Mouse (Mus musculus): ENCODE measurements at regions not wholly inside any gene's neighbourhood (a gene's known extent, or its start where the extent isn't known, plus 50 kb on each side); places are given as distances from the start of the nearest gene placed in this dataset.

DNA sequence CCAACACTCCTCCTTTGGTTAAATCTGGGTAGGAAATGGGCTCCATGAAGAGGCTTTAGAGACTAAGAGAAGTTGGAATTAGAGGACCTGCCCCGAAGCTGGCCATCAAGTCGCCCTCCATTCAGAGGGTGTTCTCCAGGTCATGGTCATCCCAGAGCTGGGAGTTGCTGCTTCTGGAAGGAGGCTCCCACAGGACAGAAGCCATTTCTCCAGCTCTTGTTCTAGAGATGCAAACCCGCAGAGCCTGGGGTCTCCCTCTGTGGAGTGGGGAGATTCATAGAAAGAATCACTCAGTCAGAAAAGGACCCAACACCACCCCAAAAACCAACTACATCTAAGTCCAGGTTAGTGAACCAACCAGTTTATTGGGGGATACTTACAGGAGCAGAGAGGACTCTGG, 112.2 kb downstream of the CK137956 start:
- Histone ChIP-seq H3K27ac (ENCODE audit: insufficient read depth, low read depth, low read length, poor library complexity, severe bottlenecking) (no peak overlapping the region), H3K4me3 (ENCODE audit: insufficient read depth in 1 of 2, low read depth in 1 of 2, low read length in 2 of 2, poor library complexity in 1 of 2, severe bottlenecking in 1 of 2) (no peak overlapping the region), H3K36me3 (ENCODE audit: control insufficient read depth, insufficient read depth, low read length, poor library complexity, severe bottlenecking) (no peaks in the 10 kb centered on the region), H3K9ac (ENCODE audit: insufficient read depth, low read depth, low read length, poor library complexity, severe bottlenecking) (no peak overlapping the region), H3K9me3 (ENCODE audit: control insufficient read depth, insufficient read depth, low read depth, low read length) (no peaks in the 10 kb centered on the region; the same call in 1 of the 2 replicates), H3K4me1 (ENCODE audit: control insufficient read depth in 2 of 2, insufficient read depth in 2 of 2, low read length in 2 of 2, poor library complexity in 1 of 2) (0 out of 4 replicates have a peak, but pooled peaks cover 0 to 2% of the 10 kb centered on the region in 2 experiments)
- no peak for DNase-seq (ENCODE audit: low read depth, low spot score)
- TF ChIP-seq MAFK (IDR thresholded peaks at IDR 0.05; ENCODE audit: insufficient read depth, low read depth, low read length) (no peak), ZNF384 (IDR thresholded peaks at IDR 0.05; ENCODE audit: low read depth, low read length) (no peak), ZC3H11A (IDR thresholded peaks at IDR 0.05; ENCODE audit: borderline replicate concordance, low read depth, low read length) (no peak), HCFC1 (IDR thresholded peaks at IDR 0.05; ENCODE audit: borderline replicate concordance, insufficient read depth, low read length) (no peak), CHD2 (IDR thresholded peaks at IDR 0.05; ENCODE audit: low read depth, low read length) (no peak)
- in situ Hi-C loops (cut with MboI; ENCODE audit: low sequenced_read_pairs in 2 of 2, unreplicated experiment in 2 of 2), result no loop called here

DNA sequence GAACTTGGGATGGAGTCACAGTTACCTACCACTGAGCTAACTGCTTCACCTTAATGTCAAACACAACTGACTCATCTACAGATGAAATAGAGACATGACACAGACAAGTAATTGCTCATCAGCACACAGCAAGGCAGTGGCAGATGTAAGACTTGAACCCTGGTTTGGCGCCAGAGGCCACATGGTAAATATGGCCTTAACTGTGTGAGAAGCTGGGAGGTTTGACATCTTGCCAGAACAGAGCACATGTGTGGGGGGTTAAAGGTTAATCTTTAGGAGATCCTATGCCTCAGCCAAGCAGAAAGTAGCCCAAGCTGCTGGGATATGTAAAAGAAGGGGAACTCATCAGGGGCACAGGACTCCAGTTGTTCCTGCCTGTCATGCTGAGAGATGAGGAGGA, 114.9 kb downstream of the CK137956 start:
- Histone ChIP-seq H3K9me3 (ENCODE audit: control insufficient read depth, insufficient read depth, low read depth, low read length) (no peaks in the 10 kb centered on the region; the same call in 1 of the 2 replicates), H3K9ac (ENCODE audit: insufficient read depth, low read depth, low read length, poor library complexity, severe bottlenecking) (no peak overlapping the region), H3K36me3 (ENCODE audit: control insufficient read depth, insufficient read depth, low read length, poor library complexity, severe bottlenecking) (no peaks in the 10 kb centered on the region), H3K27ac (ENCODE audit: insufficient read depth, low read depth, low read length, poor library complexity, severe bottlenecking) (no peak overlapping the region), H3K4me3 (ENCODE audit: insufficient read depth in 1 of 2, low read depth in 1 of 2, low read length in 2 of 2, poor library complexity in 1 of 2, severe bottlenecking in 1 of 2) (no peak overlapping the region), H3K4me1 (ENCODE audit: control insufficient read depth in 2 of 2, insufficient read depth in 2 of 2, low read length in 2 of 2, poor library complexity in 1 of 2) (no peaks in the 10 kb centered on the region)
- no peak for TF ChIP-seq CHD2 (IDR thresholded peaks at IDR 0.05; ENCODE audit: low read depth, low read length)
- no peak for TF ChIP-seq ZC3H11A (IDR thresholded peaks at IDR 0.05; ENCODE audit: borderline replicate concordance, low read depth, low read length)
- no peak for TF ChIP-seq ZNF384 (IDR thresholded peaks at IDR 0.05; ENCODE audit: low read depth, low read length)
- no peak for TF ChIP-seq HCFC1 (IDR thresholded peaks at IDR 0.05; ENCODE audit: borderline replicate concordance, insufficient read depth, low read length)
- TF ChIP-seq MAFK (IDR thresholded peaks at IDR 0.05; ENCODE audit: insufficient read depth, low read depth, low read length), result no peak
- no peak for DNase-seq (ENCODE audit: low read depth, low spot score)
- in situ Hi-C loops (cut with MboI; ENCODE audit: low sequenced_read_pairs in 2 of 2, unreplicated experiment in 2 of 2), result no loop called here

DNA sequence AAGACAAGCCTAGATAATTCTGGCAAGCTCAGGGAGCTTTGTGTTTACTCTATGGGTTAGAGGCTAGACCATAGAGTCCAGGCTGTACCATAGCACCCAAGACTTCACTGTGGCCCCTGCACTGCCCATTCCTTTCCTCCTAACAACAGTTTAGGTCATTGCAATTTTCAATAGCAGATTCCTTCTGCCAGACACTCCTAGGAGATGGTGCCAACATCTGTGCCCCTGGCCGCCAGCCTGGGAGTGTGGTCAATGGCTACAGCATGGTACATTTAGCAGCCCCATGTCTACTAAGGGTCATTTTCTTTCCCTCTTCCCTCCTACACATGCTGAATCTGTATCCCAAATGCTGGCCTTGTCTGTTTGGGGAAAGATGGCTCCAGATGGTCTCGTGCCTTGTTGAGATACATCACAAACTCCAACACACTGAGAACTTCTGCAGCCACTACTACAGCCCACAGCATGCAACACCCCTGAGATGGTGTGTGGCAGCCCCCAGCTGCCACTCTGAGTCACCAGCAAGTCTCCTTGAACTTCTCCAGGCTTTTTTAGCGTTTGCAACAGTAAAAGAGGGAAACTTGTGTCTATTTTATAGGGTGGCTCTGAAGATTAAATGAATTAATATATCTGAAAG, 115.9 kb downstream of the CK137956 start:
- H3K9me3 ChIP-seq (ENCODE audit: control insufficient read depth, insufficient read depth, low read depth, low read length), result no peaks in the 10 kb centered on the region
- H3K4me1 ChIP-seq (ENCODE audit: control insufficient read depth in 2 of 2, insufficient read depth in 2 of 2, low read length in 2 of 2, poor library complexity in 1 of 2), result no peaks in the 10 kb centered on the region
- no peak overlapping the region for H3K4me3 ChIP-seq (ENCODE audit: insufficient read depth in 1 of 2, low read depth in 1 of 2, low read length in 2 of 2, poor library complexity in 1 of 2, severe bottlenecking in 1 of 2)
- no peak overlapping the region for H3K27ac ChIP-seq (ENCODE audit: insufficient read depth, low read depth, low read length, poor library complexity, severe bottlenecking)
- H3K36me3 ChIP-seq (ENCODE audit: control insufficient read depth, insufficient read depth, low read length, poor library complexity, severe bottlenecking), result no peaks in the 10 kb centered on the region
- DNase-seq (ENCODE audit: low read depth, low spot score), result no peak
- in situ Hi-C loops (cut with MboI; ENCODE audit: low sequenced_read_pairs in 2 of 2, unreplicated experiment in 2 of 2), result no loop called here
- TF ChIP-seq ZC3H11A (IDR thresholded peaks at IDR 0.05; ENCODE audit: borderline replicate concordance, low read depth, low read length) (no peak), MAFK (IDR thresholded peaks at IDR 0.05; ENCODE audit: insufficient read depth, low read depth, low read length) (no peak), HCFC1 (IDR thresholded peaks at IDR 0.05; ENCODE audit: borderline replicate concordance, insufficient read depth, low read length) (no peak), CHD2 (IDR thresholded peaks at IDR 0.05; ENCODE audit: low read depth, low read length) (no peak), ZNF384 (IDR thresholded peaks at IDR 0.05; ENCODE audit: low read depth, low read length) (no peak)
- no peak overlapping the region for H3K9ac ChIP-seq (ENCODE audit: insufficient read depth, low read depth, low read length, poor library complexity, severe bottlenecking)

DNA sequence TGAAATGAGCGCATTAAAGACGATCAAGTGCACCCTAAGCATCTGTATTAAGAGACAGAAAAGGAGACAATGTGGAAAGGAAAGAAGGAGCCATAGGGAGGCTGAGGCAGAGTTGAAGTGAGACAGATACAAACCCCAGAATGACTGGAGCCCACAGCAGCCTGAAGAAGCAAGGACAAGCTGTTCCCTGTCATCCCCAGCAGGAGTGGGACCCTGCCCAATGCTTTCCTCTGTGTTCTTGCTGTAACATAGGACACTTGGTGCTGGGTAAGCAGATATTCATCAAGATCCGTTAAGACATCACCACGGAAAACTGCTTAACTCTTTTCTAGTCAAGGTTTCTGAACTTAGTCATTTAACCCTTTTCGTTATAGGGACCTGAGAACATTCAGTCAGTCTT, 121.4 kb downstream of the CK137956 start:
- DNase-seq (ENCODE audit: low read depth, low spot score), result no peak
- in situ Hi-C loops (cut with MboI; ENCODE audit: low sequenced_read_pairs in 2 of 2, unreplicated experiment in 2 of 2), result no loop called here
- Histone ChIP-seq H3K9me3 (ENCODE audit: control insufficient read depth, insufficient read depth, low read depth, low read length) (no peaks in the 10 kb centered on the region), H3K4me3 (ENCODE audit: insufficient read depth in 1 of 2, low read depth in 1 of 2, low read length in 2 of 2, poor library complexity in 1 of 2, severe bottlenecking in 1 of 2) (no peak overlapping the region), H3K27ac (ENCODE audit: insufficient read depth, low read depth, low read length, poor library complexity, severe bottlenecking) (no peak overlapping the region), H3K36me3 (ENCODE audit: control insufficient read depth, insufficient read depth, low read length, poor library complexity, severe bottlenecking) (no peaks in the 10 kb centered on the region), H3K4me1 (ENCODE audit: control insufficient read depth in 2 of 2, insufficient read depth in 2 of 2, low read length in 2 of 2, poor library complexity in 1 of 2) (peaks cover 0 to 3% of the 10 kb centered on the region in 2 experiments; a peak in 2 of 4 replicates), H3K9ac (ENCODE audit: insufficient read depth, low read depth, low read length, poor library complexity, severe bottlenecking) (no peak overlapping the region)
- TF ChIP-seq ZC3H11A (IDR thresholded peaks at IDR 0.05; ENCODE audit: borderline replicate concordance, low read depth, low read length) (no peak), CHD2 (IDR thresholded peaks at IDR 0.05; ENCODE audit: low read depth, low read length) (no peak), ZNF384 (IDR thresholded peaks at IDR 0.05; ENCODE audit: low read depth, low read length) (no peak), MAFK (IDR thresholded peaks at IDR 0.05; ENCODE audit: insufficient read depth, low read depth, low read length) (no peak), HCFC1 (IDR thresholded peaks at IDR 0.05; ENCODE audit: borderline replicate concordance, insufficient read depth, low read length) (no peak)
